Mouse (Mus musculus): ENCODE results near the gene Armh4. TPM values are rescaled to one million over a fixed set of nuclear protein-coding genes. Genes with fewer than 3 reads are reported as not detected.
"Not testable (repeated sequence)": the region's sequence is repeated elsewhere in the genome, so short reads cannot be mapped to it uniquely, and the experiment has no call there.

Gene Armh4
- total RNA-seq (2014; rRNA removed; ENCODE audit: low replicate concordance) (29.2 and 34.0 TPM in 2 replicates), polyA plus RNA-seq (2015; fragmentation: Nextera tagmentation; extraction: Ambion mirVana) (12.7 and 14.2 TPM in 2 replicates)

DNA sequence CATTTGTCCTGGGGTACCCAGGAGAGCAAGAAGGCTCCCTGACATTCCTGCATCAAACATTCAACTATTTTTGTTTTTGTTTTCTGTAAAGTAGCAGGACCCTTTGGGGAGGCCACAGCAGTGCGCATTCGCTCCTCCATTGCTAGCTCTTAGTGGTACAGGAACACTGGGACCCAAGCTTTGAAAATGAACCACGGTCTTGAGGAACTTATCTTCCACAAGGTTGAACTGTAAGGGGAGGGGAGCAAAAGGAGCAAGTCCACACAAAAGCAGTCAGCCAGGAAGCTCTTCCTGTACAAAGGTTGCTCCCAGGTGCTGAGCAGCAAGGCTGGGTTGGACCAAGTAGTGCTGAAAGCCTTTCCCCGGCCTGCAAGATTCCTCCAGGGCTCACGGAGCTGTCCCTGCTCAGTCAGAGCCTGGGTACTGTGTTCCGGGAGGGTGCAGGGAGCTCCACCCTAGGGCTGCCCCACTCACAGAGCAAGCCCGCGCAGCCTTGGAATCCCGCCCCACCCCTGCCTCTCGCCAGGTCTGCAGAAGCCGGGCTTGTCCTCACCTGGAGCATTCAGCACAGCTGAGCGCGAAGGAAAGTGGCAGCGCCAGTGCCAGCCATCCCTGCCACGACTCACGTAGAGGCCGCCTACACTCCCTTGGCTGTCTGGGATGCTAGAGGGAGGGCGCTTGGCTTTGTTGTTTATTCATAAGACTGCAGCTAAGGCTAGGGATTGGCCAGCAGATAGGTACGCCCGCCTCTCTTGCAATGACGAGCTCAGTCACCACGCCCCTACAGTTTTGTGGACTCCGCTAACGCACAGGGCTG lies at the start of gene Armh4:
TSS of gene Armh4 (minus strand) at position 669 of the 817 bp plus-strand sequence.
- H3K9me3 ChIP-seq (replicated peaks; ENCODE audit: control insufficient read depth, low read length) = no peaks in the 10 kb centered on the region
- no peaks in the 10 kb centered on the region for H3K27me3 ChIP-seq (ENCODE audit: control insufficient read depth, insufficient read depth, low read length)
- peak; percentile 96 for ATAC-seq (ENCODE audit: insufficient read depth, low read depth)
- peak within 1 kb of the TSS; percentile 68 for H3K27ac ChIP-seq (ENCODE audit: low read depth)
- DNase-seq (ENCODE audit: low spot score) = peak; percentile 75
- no peaks in the 10 kb centered on the region for H3K36me3 ChIP-seq (replicated peaks; ENCODE audit: control insufficient read depth, insufficient read depth, low read length)
- peaks cover 6% of the 10 kb centered on the region; the same call in 1 of the 2 replicates for H3K4me1 ChIP-seq (ENCODE audit: control insufficient read depth, insufficient read depth)
- TF ChIP-seq CTCF (IDR thresholded peaks at IDR 0.05; ENCODE audit: low read depth) (no peak), EP300 (IDR thresholded peaks at IDR 0.05; ENCODE audit: low read depth) (no peak)
- peak within 1 kb of the TSS; percentile 65 for H3K4me2 ChIP-seq (ENCODE audit: low read depth, low read length)
- H3K4me3 ChIP-seq (ENCODE audit: low read depth, low read length) = peak within 1 kb of the TSS; percentile 58
- WGBS = under 1% methylated on average over 24 of the region's 24 CpGs
- H3K9ac ChIP-seq (replicated peaks; ENCODE audit: low read depth, low read length) = peak within 1 kb of the TSS; percentile 44

DNA sequence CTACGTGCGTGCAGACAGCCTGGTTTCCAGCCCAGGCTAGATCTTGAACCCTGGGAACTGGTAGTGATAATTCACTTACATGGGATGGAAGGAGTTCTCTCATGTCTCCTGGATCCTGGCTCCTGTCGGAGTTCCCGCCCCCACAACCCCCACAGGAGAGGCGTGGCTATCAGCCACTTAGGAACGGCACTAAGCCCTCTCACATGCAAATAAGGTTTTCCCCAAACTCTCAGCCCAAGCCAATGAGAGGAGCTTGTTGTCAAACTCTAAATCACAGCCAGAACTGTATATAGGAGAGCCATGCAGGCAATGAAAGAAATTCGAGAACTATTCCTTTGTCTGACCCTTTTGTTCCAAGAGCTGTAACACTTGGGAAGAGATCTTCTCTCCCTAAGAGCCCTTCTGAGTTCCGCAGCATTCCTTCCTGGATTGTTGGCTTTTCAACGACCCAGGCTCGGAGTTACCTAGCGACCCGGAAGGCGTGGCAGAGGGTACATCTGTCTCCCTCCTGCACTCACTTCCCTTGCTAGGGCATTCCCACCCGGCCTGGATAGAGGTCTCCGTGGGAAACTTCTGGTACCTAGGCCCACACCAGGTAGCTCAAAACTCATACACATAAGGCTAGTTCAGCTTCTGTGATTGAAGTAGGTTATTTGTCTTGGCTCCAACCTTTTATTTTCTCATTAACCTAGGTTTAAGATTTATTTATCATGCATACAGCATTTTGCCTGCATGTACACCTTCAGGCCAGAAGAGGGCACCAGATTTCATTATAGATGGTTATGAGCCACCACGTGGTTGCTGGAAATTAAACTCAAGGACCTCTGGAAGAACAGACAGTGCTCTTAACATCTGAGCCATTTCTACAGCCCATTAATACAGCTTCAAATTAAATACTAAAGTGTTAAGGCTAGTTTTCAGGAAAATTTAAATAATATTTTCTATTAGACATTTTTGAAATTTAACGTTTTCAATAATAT lies 46.3 kb upstream of the Armh4 start:
- Histone ChIP-seq H3K4me2 (ENCODE audit: low read depth, low read length) (peak overlapping the region; percentile 47), H3K9me3 (replicated peaks; ENCODE audit: control insufficient read depth, low read length) (no peaks in the 10 kb centered on the region), H3K36me3 (replicated peaks; ENCODE audit: control insufficient read depth, insufficient read depth, low read length) (no peaks in the 10 kb centered on the region), H3K27me3 (ENCODE audit: control insufficient read depth, insufficient read depth, low read length) (no peaks in the 10 kb centered on the region), H3K9ac (replicated peaks; ENCODE audit: low read depth, low read length) (no peak overlapping the region), H3K4me3 (ENCODE audit: low read depth, low read length) (peak overlapping the region; percentile 22), H3K4me1 (ENCODE audit: control insufficient read depth, insufficient read depth) (no peaks in the 10 kb centered on the region), H3K27ac (ENCODE audit: low read depth) (no peak overlapping the region)
- DNase-seq (ENCODE audit: low spot score) (peak; percentile 7), ATAC-seq (ENCODE audit: insufficient read depth, low read depth) (no peak)
- TF ChIP-seq EP300 (IDR thresholded peaks at IDR 0.05; ENCODE audit: low read depth) (no peak), CTCF (IDR thresholded peaks at IDR 0.05; ENCODE audit: low read depth) (peak; percentile 52)
- 13% methylated on average over 17 of the region's 17 CpGs for WGBS

DNA sequence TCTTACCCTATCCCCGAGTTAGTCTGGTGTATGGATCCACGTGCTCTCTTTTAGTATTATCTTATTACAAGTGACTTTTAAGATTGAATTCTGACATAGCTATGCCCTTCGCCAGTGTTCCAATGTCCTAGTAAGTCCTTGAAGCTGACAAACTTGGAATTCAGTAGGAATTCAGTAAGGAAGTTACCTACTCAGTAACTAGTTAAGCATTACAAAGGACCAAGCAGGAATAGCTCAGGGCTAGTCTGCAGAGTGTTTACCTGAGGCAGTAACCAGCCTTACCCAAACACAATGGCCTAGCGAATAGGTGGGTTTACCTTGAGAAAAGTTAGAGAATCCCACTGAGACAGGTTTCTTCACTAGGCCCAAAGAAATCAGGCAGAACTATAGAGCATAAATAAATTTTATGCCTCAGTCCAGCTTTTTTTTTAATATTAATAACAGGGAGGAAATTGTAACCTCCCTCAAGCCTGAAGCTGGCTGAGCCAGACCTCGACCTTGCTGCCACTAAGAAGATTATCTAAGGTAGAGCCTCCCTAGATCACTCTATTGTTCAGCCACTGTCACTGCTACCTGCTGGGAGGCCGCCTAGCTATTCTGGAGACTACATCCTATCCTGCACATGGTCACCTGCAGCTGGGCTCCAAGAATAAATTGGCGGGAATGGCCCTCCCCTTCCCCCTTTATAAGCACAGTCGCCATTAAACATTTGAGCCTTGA lies 36.7 kb upstream of the Armh4 start:
- H3K9ac ChIP-seq (replicated peaks; ENCODE audit: low read depth, low read length); H3K9me3 ChIP-seq (replicated peaks; ENCODE audit: control insufficient read depth, low read length); H3K27me3 ChIP-seq (ENCODE audit: control insufficient read depth, insufficient read depth, low read length); DNase-seq (ENCODE audit: low spot score); H3K4me3 ChIP-seq (ENCODE audit: low read depth, low read length); H3K27ac ChIP-seq (ENCODE audit: low read depth); H3K36me3 ChIP-seq (replicated peaks; ENCODE audit: control insufficient read depth, insufficient read depth, low read length); H3K4me1 ChIP-seq (ENCODE audit: control insufficient read depth, insufficient read depth); H3K4me2 ChIP-seq (ENCODE audit: low read depth, low read length); ATAC-seq (ENCODE audit: insufficient read depth, low read depth): not testable (repeated sequence)
- 62% methylated on average over 8 of the region's 8 CpGs for WGBS

GRCm38 (mm10) chr14:49818713-49819208 lies 35.6 kb upstream of the Armh4 start:
- not testable (repeated sequence) for H3K27me3 ChIP-seq (ENCODE audit: control insufficient read depth, insufficient read depth, low read length); H3K9ac ChIP-seq (replicated peaks; ENCODE audit: low read depth, low read length); H3K4me1 ChIP-seq (ENCODE audit: control insufficient read depth, insufficient read depth); H3K27ac ChIP-seq (ENCODE audit: low read depth); DNase-seq (ENCODE audit: low spot score); H3K36me3 ChIP-seq (replicated peaks; ENCODE audit: control insufficient read depth, insufficient read depth, low read length); H3K4me3 ChIP-seq (ENCODE audit: low read depth, low read length); ATAC-seq (ENCODE audit: insufficient read depth, low read depth); H3K4me2 ChIP-seq (ENCODE audit: low read depth, low read length); H3K9me3 ChIP-seq (replicated peaks; ENCODE audit: control insufficient read depth, low read length)
- 84% methylated on average over 6 of the region's 6 CpGs for WGBS

GRCm38 (mm10) chr14:49812966-49813365 lies 29.8 kb upstream of the Armh4 start:
- not testable (repeated sequence) for H3K4me3 ChIP-seq (ENCODE audit: low read depth, low read length); H3K4me1 ChIP-seq (ENCODE audit: control insufficient read depth, insufficient read depth); H3K27me3 ChIP-seq (ENCODE audit: control insufficient read depth, insufficient read depth, low read length); ATAC-seq (ENCODE audit: insufficient read depth, low read depth); H3K9ac ChIP-seq (replicated peaks; ENCODE audit: low read depth, low read length); H3K27ac ChIP-seq (ENCODE audit: low read depth); H3K9me3 ChIP-seq (replicated peaks; ENCODE audit: control insufficient read depth, low read length); H3K4me2 ChIP-seq (ENCODE audit: low read depth, low read length); DNase-seq (ENCODE audit: low spot score); H3K36me3 ChIP-seq (replicated peaks; ENCODE audit: control insufficient read depth, insufficient read depth, low read length)
- 81% methylated on average over 9 of the region's 9 CpGs for WGBS

DNA sequence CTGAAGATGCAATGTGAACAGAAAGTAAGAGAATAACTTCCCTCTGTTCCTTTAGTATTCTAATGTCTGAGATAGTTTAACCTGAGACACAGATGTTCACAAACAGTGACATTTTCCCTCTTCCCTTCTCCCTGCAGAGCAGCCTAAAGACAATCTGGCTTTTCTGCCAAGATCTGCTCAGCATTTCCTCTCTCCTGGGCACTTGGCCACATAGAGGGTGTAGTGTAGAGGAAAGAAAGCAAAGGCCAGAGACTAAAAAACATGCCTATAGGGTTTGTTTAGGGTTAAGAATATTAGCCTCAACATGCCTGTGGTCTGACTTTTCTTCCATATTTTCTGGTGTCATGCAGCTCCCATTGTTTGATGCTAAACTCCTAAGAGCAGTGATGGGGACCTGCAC lies 21.9 kb upstream of the Armh4 start:
- H3K4me2 ChIP-seq (ENCODE audit: low read depth, low read length); H3K9me3 ChIP-seq (replicated peaks; ENCODE audit: control insufficient read depth, low read length); H3K4me1 ChIP-seq (ENCODE audit: control insufficient read depth, insufficient read depth); H3K27ac ChIP-seq (ENCODE audit: low read depth); H3K9ac ChIP-seq (replicated peaks; ENCODE audit: low read depth, low read length); H3K27me3 ChIP-seq (ENCODE audit: control insufficient read depth, insufficient read depth, low read length); H3K36me3 ChIP-seq (replicated peaks; ENCODE audit: control insufficient read depth, insufficient read depth, low read length); H3K4me3 ChIP-seq (ENCODE audit: low read depth, low read length); ATAC-seq (ENCODE audit: insufficient read depth, low read depth); DNase-seq (ENCODE audit: low spot score): not testable (repeated sequence)
